Mouse (Mus musculus): ENCODE data around the gene Tmem184b. TPM values are rescaled to one million over a fixed set of nuclear protein-coding genes. Genes with fewer than 3 reads are reported as not detected.
A peak's percentile ranks its signal among the peaks of the same experiment; 100 is the strongest.

Tmem184b gene
- polyA plus RNA-seq, 1 experiment from 2014 or later: 63.1 TPM

DNA sequence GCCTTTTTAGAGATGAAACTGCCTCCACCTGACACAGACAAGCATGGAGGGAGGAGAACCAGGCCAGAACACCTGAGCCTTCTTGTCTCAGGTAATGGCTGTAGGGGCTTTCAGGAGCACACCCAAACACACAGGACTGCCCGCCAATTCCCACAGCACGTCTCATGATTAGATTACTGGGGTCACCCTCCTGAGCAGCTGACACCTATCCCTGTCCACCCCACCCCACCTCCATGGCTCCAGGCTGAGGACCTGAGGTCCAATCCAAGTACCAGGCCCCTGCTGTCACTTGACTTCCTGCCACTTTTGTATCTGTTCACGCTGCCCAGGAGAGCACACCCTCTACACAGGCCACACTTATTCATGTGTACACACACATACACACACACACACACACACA, 77.6 kb downstream of the Tmem184b start:
- no peak overlapping the region for H3K9ac ChIP-seq (ENCODE audit: low read depth, low read length)
- no peaks in the 10 kb centered on the region for H3K27me3 ChIP-seq (ENCODE audit: control insufficient read depth, insufficient read depth, low read length)
- no peak overlapping the region for H3K4me2 ChIP-seq (replicated peaks; ENCODE audit: low read depth, low read length)
- 69% methylated on average over 3 of the region's 3 CpGs for WGBS
- no peak overlapping the region for H3K4me3 ChIP-seq (ENCODE audit: low read length)
- no peak overlapping the region for H3K27ac ChIP-seq (ENCODE audit: low read depth, low read length)
- no peaks in the 10 kb centered on the region for H3K36me3 ChIP-seq (ENCODE audit: control insufficient read depth, insufficient read depth, low read length)
- ATAC-seq (ENCODE audit: low FRiP score, low TSS enrichment): no peak
- H3K9me3 ChIP-seq (ENCODE audit: control insufficient read depth, low read length): no peaks in the 10 kb centered on the region
- peaks cover 22% of the 10 kb centered on the region for H3K4me1 ChIP-seq (ENCODE audit: control insufficient read depth, insufficient read depth, low read length)

- no peaks in the 10 kb centered on the region for H3K9me3 ChIP-seq (ENCODE audit: control insufficient read depth, low read length)
- peak overlapping the region; percentile 4; the same call in 1 of the 2 replicates for H3K27ac ChIP-seq (ENCODE audit: low read depth, low read length)
- 82% methylated on average over 3 of the region's 3 CpGs for WGBS
- H3K9ac ChIP-seq (ENCODE audit: low read depth, low read length): no peak overlapping the region
- peaks cover 22% of the 10 kb centered on the region for H3K4me1 ChIP-seq (ENCODE audit: control insufficient read depth, insufficient read depth, low read length)
- H3K4me3 ChIP-seq (ENCODE audit: low read length): no peak overlapping the region
- no peaks in the 10 kb centered on the region for H3K27me3 ChIP-seq (ENCODE audit: control insufficient read depth, insufficient read depth, low read length)
- no peak overlapping the region for H3K4me2 ChIP-seq (replicated peaks; ENCODE audit: low read depth, low read length)
- H3K36me3 ChIP-seq (ENCODE audit: control insufficient read depth, insufficient read depth, low read length): no peaks in the 10 kb centered on the region
- ATAC-seq (ENCODE audit: low FRiP score, low TSS enrichment): no peak
Observed at GRCm38 (mm10) chr15:79324373-79324772, 79.0 kb downstream of the Tmem184b start.

GRCm38 (mm10) chr15:79323791-79324155, 79.6 kb downstream of the Tmem184b start:
- Histone ChIP-seq H3K4me1 (ENCODE audit: control insufficient read depth, insufficient read depth, low read length) (peaks cover 22% of the 10 kb centered on the region), H3K27me3 (ENCODE audit: control insufficient read depth, insufficient read depth, low read length) (no peaks in the 10 kb centered on the region), H3K9ac (ENCODE audit: low read depth, low read length) (no peak overlapping the region), H3K9me3 (ENCODE audit: control insufficient read depth, low read length) (no peaks in the 10 kb centered on the region), H3K27ac (ENCODE audit: low read depth, low read length) (peak overlapping the region; percentile 4), H3K4me2 (replicated peaks; ENCODE audit: low read depth, low read length) (no peak overlapping the region), H3K4me3 (ENCODE audit: low read length) (no peak overlapping the region), H3K36me3 (ENCODE audit: control insufficient read depth, insufficient read depth, low read length) (no peaks in the 10 kb centered on the region)
- 75% methylated on average over 4 of the region's 4 CpGs for WGBS
- no peak for ATAC-seq (ENCODE audit: low FRiP score, low TSS enrichment)

- no peaks in the 10 kb centered on the region for H3K27me3 ChIP-seq (ENCODE audit: control insufficient read depth, insufficient read depth, low read length)
- peak overlapping the region; percentile 52; the same call in 1 of the 2 replicates for H3K27ac ChIP-seq (ENCODE audit: low read depth, low read length)
- H3K4me3 ChIP-seq (ENCODE audit: low read length): no peak overlapping the region
- no peaks in the 10 kb centered on the region for H3K9me3 ChIP-seq (ENCODE audit: control insufficient read depth, low read length)
- WGBS: 66% methylated on average over 6 of the region's 6 CpGs
- peaks cover 22% of the 10 kb centered on the region for H3K4me1 ChIP-seq (ENCODE audit: control insufficient read depth, insufficient read depth, low read length)
- no peak for ATAC-seq (ENCODE audit: low FRiP score, low TSS enrichment)
- H3K4me2 ChIP-seq (replicated peaks; ENCODE audit: low read depth, low read length): no peak overlapping the region
- no peaks in the 10 kb centered on the region for H3K36me3 ChIP-seq (ENCODE audit: control insufficient read depth, insufficient read depth, low read length)
- H3K9ac ChIP-seq (ENCODE audit: low read depth, low read length): 0 out of 2 replicates have a peak overlapping the region, but pooled peaks have one; percentile 19
Observed at GRCm38 (mm10) chr15:79322991-79323790, 80.2 kb downstream of the Tmem184b start.

DNA sequence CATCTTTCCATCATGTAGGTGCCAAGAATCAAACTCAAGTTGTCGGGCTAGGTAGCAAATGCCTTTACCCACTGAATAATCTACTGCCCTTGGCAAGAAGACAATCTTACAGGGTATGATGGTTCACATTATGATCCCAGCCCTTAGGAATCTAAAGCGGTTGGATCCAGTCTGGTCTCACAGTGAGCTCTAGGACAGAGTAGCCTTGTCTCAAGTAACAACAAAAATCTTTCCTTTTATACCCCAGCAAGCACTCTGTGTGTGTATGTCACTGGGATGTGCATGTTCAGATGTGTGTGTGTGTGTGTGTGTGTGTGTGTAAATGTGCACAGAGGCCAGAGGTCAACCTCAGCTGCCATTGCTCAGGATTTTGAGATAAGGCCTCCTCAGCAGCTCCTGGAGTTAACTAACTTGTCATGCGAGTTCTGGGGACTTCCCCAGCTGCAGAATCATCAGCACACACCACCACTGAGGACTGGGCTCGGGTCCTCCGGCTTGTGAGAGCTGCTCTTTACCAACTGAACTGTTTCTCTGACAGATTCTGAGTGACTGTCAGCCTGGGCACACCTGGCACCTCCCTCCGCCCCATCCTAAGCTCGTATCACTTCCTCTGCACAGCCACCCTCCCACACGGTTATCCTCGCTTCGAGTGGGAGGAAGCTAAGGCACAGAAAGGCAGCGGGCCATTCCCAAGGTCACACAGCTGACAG, 80.9 kb downstream of the Tmem184b start:
- no peak overlapping the region for H3K4me3 ChIP-seq (ENCODE audit: low read length)
- peak overlapping the region; percentile 52; the same call in 1 of the 2 replicates for H3K27ac ChIP-seq (ENCODE audit: low read depth, low read length)
- no peak for ATAC-seq (ENCODE audit: low FRiP score, low TSS enrichment)
- 49% methylated on average over 11 of the region's 11 CpGs for WGBS
- no peak overlapping the region for H3K4me2 ChIP-seq (replicated peaks; ENCODE audit: low read depth, low read length)
- no peaks in the 10 kb centered on the region for H3K36me3 ChIP-seq (ENCODE audit: control insufficient read depth, insufficient read depth, low read length)
- H3K4me1 ChIP-seq (ENCODE audit: control insufficient read depth, insufficient read depth, low read length): peaks cover 22% of the 10 kb centered on the region
- no peaks in the 10 kb centered on the region for H3K27me3 ChIP-seq (ENCODE audit: control insufficient read depth, insufficient read depth, low read length)
- no peaks in the 10 kb centered on the region for H3K9me3 ChIP-seq (ENCODE audit: control insufficient read depth, low read length)
- H3K9ac ChIP-seq (ENCODE audit: low read depth, low read length): 0 out of 2 replicates have a peak overlapping the region, but pooled peaks have one; percentile 19

- H3K4me2 ChIP-seq (replicated peaks; ENCODE audit: low read depth, low read length): no peak overlapping the region
- no peaks in the 10 kb centered on the region for H3K9me3 ChIP-seq (ENCODE audit: control insufficient read depth, low read length)
- H3K27ac ChIP-seq (ENCODE audit: low read depth, low read length): no peak overlapping the region
- no peak overlapping the region for H3K9ac ChIP-seq (ENCODE audit: low read depth, low read length)
- H3K4me1 ChIP-seq (ENCODE audit: control insufficient read depth, insufficient read depth, low read length): peaks cover 15% of the 10 kb centered on the region
- H3K4me3 ChIP-seq (ENCODE audit: low read length): no peak overlapping the region
- no peaks in the 10 kb centered on the region for H3K27me3 ChIP-seq (ENCODE audit: control insufficient read depth, insufficient read depth, low read length)
- no peaks in the 10 kb centered on the region for H3K36me3 ChIP-seq (ENCODE audit: control insufficient read depth, insufficient read depth, low read length)
- ATAC-seq (ENCODE audit: low FRiP score, low TSS enrichment): no peak
- 73% methylated on average over 5 of the region's 5 CpGs for WGBS
Observed at GRCm38 (mm10) chr15:79321733-79322190, 81.6 kb downstream of the Tmem184b start.

GRCm38 (mm10) chr15:79313848-79314369, 89.5 kb downstream of the Tmem184b start:
- Histone ChIP-seq H3K27ac (ENCODE audit: low read depth, low read length) (no peak overlapping the region), H3K4me1 (ENCODE audit: control insufficient read depth, insufficient read depth, low read length) (no peaks in the 10 kb centered on the region), H3K36me3 (ENCODE audit: control insufficient read depth, insufficient read depth, low read length) (0 out of 2 replicates have a peak, but pooled peaks cover 5% of the 10 kb centered on the region), H3K27me3 (ENCODE audit: control insufficient read depth, insufficient read depth, low read length) (no peaks in the 10 kb centered on the region), H3K9me3 (ENCODE audit: control insufficient read depth, low read length) (no peaks in the 10 kb centered on the region), H3K9ac (ENCODE audit: low read depth, low read length) (no peak overlapping the region), H3K4me2 (replicated peaks; ENCODE audit: low read depth, low read length) (no peak overlapping the region), H3K4me3 (ENCODE audit: low read length) (no peak overlapping the region)
- no peak for ATAC-seq (ENCODE audit: low FRiP score, low TSS enrichment)
- 76% methylated on average over 8 of the region's 8 CpGs for WGBS

Measured in kidney, embryonic 14.5 days (tissue).